Mouse (Mus musculus) liver, embryonic 11.5 days (tissue): ENCODE data around the gene Snx33. TPM values are rescaled to one million over a fixed set of nuclear protein-coding genes. Genes with fewer than 3 reads are reported as not detected.
"Not testable (repeated sequence)": the region's sequence is repeated elsewhere in the genome, so short reads cannot be mapped to it uniquely, and the experiment has no call there.

Experiments used
- ATAC-seq: fragments of 200-750 bp; cut with Nextera tagmentation; replicated peaks from 2 replicates; pipeline ENCODE4 v1.8.0; 2017; ENCODE audit warnings: moderate number of reproducible peaks, mild to moderate bottlenecking, moderate TSS enrichment, moderate library complexity; ENCODE audit not compliant: low FRiP score
- DNase-seq: peaks from one replicate; pipeline ENCODE4 v3.0.0-alpha.2; 2017; ENCODE audit warnings: low spot score
- H3K27ac ChIP-seq: fragments of 300-500 bp; sonication (generic); 2 replicates; pipeline ENCODE4 v1.5.1; 2014; ENCODE audit warnings: mild to moderate bottlenecking, low read depth, low read length, control low read depth
- H3K27me3 ChIP-seq: fragments of 300-500 bp; sonication (generic); replicated peaks from 2 replicates; pipeline ENCODE4 v1.6.1; 2014; ENCODE audit warnings: low read length, mixed read lengths; ENCODE audit not compliant: control insufficient read depth, insufficient read depth
- H3K36me3 ChIP-seq: fragments of 300-500 bp; sonication (generic); 2 replicates; pipeline ENCODE4 v1.6.1; 2014; ENCODE audit warnings: mild to moderate bottlenecking, low read length, moderate library complexity, mixed read lengths; ENCODE audit not compliant: control insufficient read depth, insufficient read depth
- H3K4me1 ChIP-seq: fragments of 300-500 bp; sonication (generic); replicated peaks from 2 replicates; pipeline ENCODE4 v1.6.1; 2014; ENCODE audit warnings: low read length, mixed read lengths; ENCODE audit not compliant: control insufficient read depth, insufficient read depth
- H3K4me2 ChIP-seq: fragments of 300-500 bp; sonication (generic); 2 replicates; pipeline ENCODE4 v1.6.1; 2014; ENCODE audit warnings: mild to moderate bottlenecking, control low read depth, moderate library complexity
- H3K4me3 ChIP-seq: fragments of 300-500 bp; sonication (generic); 2 replicates; pipeline ENCODE4 v1.5.1; 2014; ENCODE audit warnings: low read depth, low read length, control low read depth
- H3K9ac ChIP-seq: fragments of 300-500 bp; sonication (generic); 2 replicates; pipeline ENCODE4 v1.6.1; 2014; ENCODE audit warnings: low read depth, low read length, control low read depth
- H3K9me3 ChIP-seq: fragments of 300-500 bp; sonication (generic); 2 replicates; pipeline ENCODE4 v1.6.1; 2016; ENCODE audit warnings: low read length, inconsistent platforms, mixed read lengths; ENCODE audit not compliant: control insufficient read depth
- WGBS: fragments of 180-500 bp; shearing (Covaris S2); extraction: QIAGEN DNeasy Blood & Tissue Kit; methylation state at CpG from one replicate; pipeline ENCODE4 v1.1.7; 2014; 5-methylcytosine and 5-hydroxymethylcytosine counted together
- polyA plus RNA-seq: library from polyadenylated mRNA; unstranded; fragments of >200 nt; fragmentation: Nextera tagmentation; extraction: Ambion mirVana; gene quantifications from 2 replicates; pipeline ENCODE4 v1.2.1, GENCODE M21; 2014

Gene Snx33
- polyA plus RNA-seq, 1 experiment from 2014 or later = 3.9 TPM

DNA sequence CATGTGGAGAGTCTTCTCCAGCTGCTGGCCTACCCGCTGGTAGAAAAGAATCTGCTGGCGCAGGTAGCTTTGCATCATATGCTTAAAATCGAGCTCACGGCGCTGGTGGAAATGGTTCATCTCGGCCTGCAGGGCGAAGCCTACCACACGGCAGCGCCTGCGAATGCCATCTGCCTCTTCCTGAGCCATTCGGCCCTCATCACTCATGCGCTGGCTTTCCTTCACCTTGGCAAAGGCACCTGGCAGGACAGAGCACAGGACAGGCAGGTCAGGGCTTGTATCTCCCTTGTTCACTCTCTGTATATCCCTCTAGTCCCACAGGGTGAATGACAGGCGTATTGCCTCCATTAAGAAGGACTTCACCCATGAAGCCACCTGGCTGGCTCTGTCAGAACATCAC, 9.7 kb downstream of the Snx33 start:
- Histone ChIP-seq H3K9me3 (no peaks in the 10 kb centered on the region; the same call in 1 of the 2 replicates), H3K4me3 (no peak overlapping the region), H3K36me3 (peaks cover 16% of the 10 kb centered on the region; the same call in 1 of the 2 replicates), H3K27ac (no peak overlapping the region), H3K4me2 (no peak overlapping the region), H3K27me3 (no peaks in the 10 kb centered on the region), H3K4me1 (no peaks in the 10 kb centered on the region; the same call in 1 of the 2 replicates), H3K9ac (no peak overlapping the region)
- ATAC-seq = no peak
- no peak for DNase-seq
- 89% methylated on average over 13 of the region's 13 CpGs for WGBS

DNA sequence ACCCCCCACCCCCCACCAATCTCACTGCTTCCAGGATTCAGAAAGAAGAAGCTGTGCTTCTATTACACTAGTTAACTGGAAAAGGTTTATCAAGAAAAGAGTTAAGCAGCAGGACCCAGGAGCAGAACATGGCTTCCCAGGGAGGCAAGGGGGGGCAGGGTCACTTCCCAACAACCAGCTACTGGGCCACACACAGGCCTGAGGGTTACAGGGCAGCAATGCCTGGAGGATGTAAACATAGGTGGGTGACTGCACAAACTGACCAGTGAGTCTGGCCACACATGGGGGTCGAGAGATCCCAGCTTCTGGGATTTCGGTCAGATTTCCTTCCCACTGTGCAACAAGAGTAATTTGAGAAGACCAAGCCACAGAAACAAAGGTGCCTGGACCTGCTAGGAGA, 11.0 kb downstream of the Snx33 start:
- Histone ChIP-seq H3K36me3 (peaks cover 13% of the 10 kb centered on the region; the same call in 1 of the 2 replicates), H3K9ac (no peak overlapping the region), H3K4me2 (no peak overlapping the region), H3K27me3 (no peaks in the 10 kb centered on the region), H3K9me3 (no peaks in the 10 kb centered on the region; the same call in 1 of the 2 replicates), H3K4me1 (no peaks in the 10 kb centered on the region), H3K4me3 (no peak overlapping the region), H3K27ac (no peak overlapping the region)
- DNase-seq (no peak), ATAC-seq (no peak)
- 85% methylated on average over 2 of the region's 2 CpGs for WGBS

DNA sequence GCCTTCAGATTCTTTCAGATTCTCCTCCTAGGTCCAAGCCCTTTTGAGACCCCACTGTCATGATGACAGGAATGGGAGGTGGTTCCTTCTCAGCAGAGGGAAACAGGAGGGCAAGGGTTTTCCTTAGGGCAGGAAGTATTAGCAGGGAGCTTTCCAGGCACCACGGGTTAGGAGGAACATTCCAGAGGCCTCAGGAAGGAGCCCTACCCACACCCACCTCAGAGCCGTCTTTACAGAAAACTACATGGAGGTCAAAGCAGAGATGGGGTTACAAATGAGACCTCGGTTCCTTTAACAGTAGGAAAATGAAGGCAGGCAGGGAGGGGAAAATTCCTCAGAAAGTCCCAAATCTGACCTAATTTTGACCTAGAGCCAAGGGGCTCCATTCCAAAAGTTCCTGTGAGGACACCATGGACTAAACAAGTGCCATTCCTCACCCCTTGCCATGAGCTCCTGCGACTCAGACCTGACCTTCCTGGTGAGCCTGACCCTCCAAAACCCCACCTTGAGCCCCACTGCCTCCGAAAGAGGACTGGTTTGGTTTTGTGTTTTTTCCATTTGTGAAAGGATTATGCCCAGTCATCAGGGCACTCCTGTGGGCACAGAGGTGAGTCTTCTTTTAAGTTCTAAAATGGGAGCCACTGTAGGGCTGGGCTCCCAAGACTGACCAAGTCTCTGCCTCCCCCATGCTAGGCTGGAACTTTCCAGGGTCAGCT, 12.3 kb downstream of the Snx33 start:
- H3K27ac ChIP-seq = no peak overlapping the region
- no peaks in the 10 kb centered on the region for H3K27me3 ChIP-seq
- no peaks in the 10 kb centered on the region; the same call in 1 of the 2 replicates for H3K4me1 ChIP-seq
- H3K9me3 ChIP-seq = no peaks in the 10 kb centered on the region
- H3K4me2 ChIP-seq = no peak overlapping the region
- DNase-seq (no peak), ATAC-seq (no peak)
- no peak overlapping the region for H3K9ac ChIP-seq
- WGBS = 78% methylated on average over 5 of the region's 5 CpGs
- H3K36me3 ChIP-seq = 0 out of 2 replicates have a peak, but pooled peaks cover 5% of the 10 kb centered on the region
- H3K4me3 ChIP-seq = no peak overlapping the region

DNA sequence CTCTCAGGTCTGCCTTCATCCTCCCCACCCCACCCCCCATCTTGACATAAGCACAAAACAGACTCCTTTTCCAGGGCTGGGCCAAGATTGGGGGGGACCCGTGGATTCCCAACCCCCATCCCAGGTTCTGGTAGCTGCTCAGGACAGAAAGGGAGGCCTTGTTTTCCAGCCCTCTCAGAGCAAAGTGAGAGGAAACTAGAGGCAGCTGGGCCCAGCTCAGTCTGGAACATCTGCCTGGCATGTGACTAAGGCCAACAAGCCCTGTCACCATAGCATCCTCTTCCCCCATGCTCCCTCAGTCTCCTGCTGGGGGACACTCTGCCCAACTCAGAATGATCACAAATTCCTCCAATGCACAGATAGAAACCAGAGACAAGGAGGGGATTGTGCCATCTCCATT, 13.1 kb downstream of the Snx33 start:
- Histone ChIP-seq H3K9me3 (no peaks in the 10 kb centered on the region), H3K27ac (no peak overlapping the region), H3K4me2 (no peak overlapping the region), H3K4me3 (no peak overlapping the region), H3K36me3 (0 out of 2 replicates have a peak, but pooled peaks cover 5% of the 10 kb centered on the region), H3K4me1 (no peaks in the 10 kb centered on the region; the same call in 1 of the 2 replicates), H3K27me3 (no peaks in the 10 kb centered on the region), H3K9ac (no peak overlapping the region)
- no peak for DNase-seq
- 68% methylated on average over 1 of the region's 1 CpGs for WGBS
- ATAC-seq = no peak

DNA sequence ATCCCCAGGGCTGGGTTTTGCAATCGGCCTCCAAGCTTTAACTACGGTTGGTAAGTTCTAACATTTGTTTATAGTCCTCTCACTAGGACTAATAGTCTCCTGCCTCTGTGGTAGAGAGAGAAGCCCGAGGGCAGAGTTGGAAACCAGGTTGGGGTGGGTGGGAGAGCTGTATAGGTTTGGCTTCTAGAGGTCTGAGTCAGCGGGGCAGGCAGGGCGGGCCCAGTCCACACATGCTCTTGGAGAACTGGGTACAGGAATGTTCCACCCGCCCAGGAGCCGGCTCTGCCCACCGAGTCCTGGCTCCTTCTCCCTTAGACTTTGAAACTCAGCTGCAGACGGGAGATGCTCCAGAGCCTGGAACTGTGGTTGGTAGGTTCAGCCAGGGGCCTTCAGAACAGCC, 14.2 kb downstream of the Snx33 start:
- Histone ChIP-seq H3K4me3 (no peak overlapping the region), H3K27me3 (no peaks in the 10 kb centered on the region), H3K36me3 (0 out of 2 replicates have a peak, but pooled peaks cover 5% of the 10 kb centered on the region), H3K9ac (no peak overlapping the region), H3K27ac (no peak overlapping the region), H3K4me1 (no peaks in the 10 kb centered on the region; the same call in 1 of the 2 replicates), H3K9me3 (no peaks in the 10 kb centered on the region), H3K4me2 (no peak overlapping the region)
- DNase-seq (no peak), ATAC-seq (no peak)
- 76% methylated on average over 9 of the region's 9 CpGs for WGBS

DNA sequence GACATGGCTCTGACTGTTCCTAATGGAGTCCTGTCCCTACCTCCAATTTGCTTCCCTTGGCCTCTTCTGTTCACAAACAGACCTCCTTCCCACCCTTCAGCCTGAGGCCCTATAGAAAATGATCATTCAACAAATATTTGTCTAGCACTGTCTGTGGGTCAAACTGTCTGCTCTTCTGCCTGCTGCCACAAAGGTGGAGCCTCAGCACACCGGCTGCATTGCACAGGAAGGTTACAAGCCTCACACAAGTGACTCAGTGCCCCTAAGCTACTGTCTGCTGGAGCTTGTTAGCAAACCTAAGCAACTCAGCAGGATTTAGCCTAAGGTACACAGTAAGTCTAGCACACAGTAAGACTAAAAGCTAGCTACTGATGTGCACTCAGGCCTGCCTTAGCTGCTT, 17.2 kb downstream of the Snx33 start:
- DNase-seq = no peak
- no peaks in the 10 kb centered on the region; the same call in 1 of the 2 replicates for H3K4me1 ChIP-seq
- no peaks in the 10 kb centered on the region for H3K9me3 ChIP-seq
- no peak for ATAC-seq
- H3K36me3 ChIP-seq = no peaks in the 10 kb centered on the region
- no peaks in the 10 kb centered on the region for H3K27me3 ChIP-seq
- H3K4me2 ChIP-seq = no peak overlapping the region
- 49% methylated on average over 1 of the region's 1 CpGs for WGBS
- H3K27ac ChIP-seq = no peak overlapping the region
- no peak overlapping the region for H3K9ac ChIP-seq
- no peak overlapping the region for H3K4me3 ChIP-seq

DNA sequence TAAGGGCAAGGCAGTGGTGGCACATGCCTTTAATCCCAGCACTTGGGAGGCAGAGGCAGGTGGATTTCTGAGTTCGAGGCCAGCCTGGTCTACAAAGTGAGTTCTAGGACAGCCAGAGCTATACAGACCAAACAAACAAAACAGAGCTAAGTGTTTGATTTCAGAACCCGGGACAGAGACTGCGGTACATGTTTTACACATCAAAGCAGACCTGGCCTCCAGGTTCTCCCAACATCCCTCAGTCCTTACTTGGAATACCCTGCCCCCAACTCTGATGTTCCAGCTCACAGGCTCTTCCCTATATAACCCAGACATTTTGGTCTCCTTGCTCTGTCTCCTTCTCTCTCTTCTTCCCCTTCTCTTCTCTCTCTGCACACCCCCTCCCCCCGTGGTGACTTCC, 18.2 kb downstream of the Snx33 start:
- not testable (repeated sequence) for H3K4me1 ChIP-seq, H3K36me3 ChIP-seq, DNase-seq, H3K9ac ChIP-seq, H3K27me3 ChIP-seq, ATAC-seq, H3K9me3 ChIP-seq, H3K4me2 ChIP-seq, H3K27ac ChIP-seq, H3K4me3 ChIP-seq
- 35% methylated on average over 4 of the region's 4 CpGs for WGBS

DNA sequence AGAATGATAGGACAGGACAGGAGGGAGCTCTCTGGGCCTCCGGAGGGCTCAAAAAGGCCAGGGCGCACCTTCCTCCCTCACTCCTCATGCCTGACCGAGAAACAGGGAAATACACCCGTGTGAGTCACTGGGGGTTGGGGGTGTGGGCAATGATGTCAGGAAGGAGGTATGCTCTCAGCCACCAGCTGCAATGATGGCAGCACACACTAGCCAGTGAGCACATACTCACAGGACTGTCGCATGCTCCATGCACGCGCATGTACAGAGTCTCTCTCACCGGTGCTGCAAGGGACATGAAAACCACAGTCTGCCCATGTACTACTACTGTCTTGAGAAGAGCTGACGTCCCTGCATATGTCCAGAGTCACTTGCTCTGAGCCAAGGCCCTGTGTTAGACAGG, 20.6 kb downstream of the Snx33 start:
- ATAC-seq (no peak), DNase-seq (no peak)
- Histone ChIP-seq H3K4me2 (no peak overlapping the region), H3K27ac (no peak overlapping the region), H3K27me3 (no peaks in the 10 kb centered on the region), H3K4me3 (no peak overlapping the region), H3K4me1 (no peaks in the 10 kb centered on the region; the same call in 1 of the 2 replicates), H3K9me3 (no peaks in the 10 kb centered on the region), H3K36me3 (no peaks in the 10 kb centered on the region), H3K9ac (no peak overlapping the region)
- 72% methylated on average over 9 of the region's 9 CpGs for WGBS

DNA sequence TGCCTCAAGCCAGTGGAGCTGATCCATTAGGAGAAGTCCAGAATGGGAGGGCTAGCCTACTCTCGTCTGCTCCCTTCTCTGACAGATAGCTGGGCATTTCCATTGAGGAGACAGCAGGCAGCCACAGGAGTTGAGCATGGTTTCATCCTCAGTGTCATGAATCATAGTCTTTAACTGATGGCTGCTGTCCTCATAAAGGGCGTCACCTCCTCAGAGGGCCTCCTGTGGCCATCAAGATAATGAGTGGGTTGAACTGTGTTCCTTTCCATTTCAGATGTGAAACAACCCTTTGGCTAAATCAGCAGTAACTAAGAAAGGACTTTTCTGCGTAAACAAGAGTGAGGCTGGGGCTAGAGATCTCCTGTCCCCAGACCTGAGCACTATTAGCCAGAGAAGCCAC, 24.5 kb downstream of the Snx33 start:
- WGBS = 67% methylated on average over 3 of the region's 3 CpGs
- DNase-seq = no peak
- Histone ChIP-seq H3K36me3 (no peaks in the 10 kb centered on the region), H3K4me1 (no peaks in the 10 kb centered on the region), H3K4me2 (no peak overlapping the region), H3K9me3 (no peaks in the 10 kb centered on the region), H3K9ac (no peak overlapping the region), H3K27ac (no peak overlapping the region), H3K27me3 (no peaks in the 10 kb centered on the region), H3K4me3 (no peak overlapping the region)
- no peak for ATAC-seq
